Mouse (Mus musculus) midbrain, embryonic 10.5 days (tissue): ENCODE results near the gene Lhfpl3. TPM values are rescaled to one million over a fixed set of nuclear protein-coding genes. Genes with fewer than 3 reads are reported as not detected.
A peak's percentile ranks its signal among the peaks of the same experiment; 100 is the strongest.

Experiments used
- DNase-seq: peaks from one replicate; pipeline ENCODE4 v3.0.0-alpha.2; 2017; ENCODE audit warnings: low spot score
- H3K27ac ChIP-seq: fragments of 300-500 bp; sonication (generic); replicated peaks from 2 replicates; pipeline ENCODE4 v1.5.1; 2016; ENCODE audit warnings: mild to moderate bottlenecking
- H3K27me3 ChIP-seq: fragments of 300-500 bp; sonication (generic); 2 replicates; pipeline ENCODE4 v1.6.1; 2016; ENCODE audit warnings: low read depth, mild to moderate bottlenecking; ENCODE audit not compliant: poor library complexity, severe bottlenecking
- H3K36me3 ChIP-seq: fragments of 300-500 bp; sonication (generic); 2 replicates; pipeline ENCODE4 v1.6.1; 2016; ENCODE audit warnings: mild to moderate bottlenecking, moderate library complexity
- H3K4me1 ChIP-seq: fragments of 300-500 bp; sonication (generic); 2 replicates; pipeline ENCODE4 v1.6.1; 2016
- H3K4me3 ChIP-seq: fragments of 300-500 bp; sonication (generic); 2 replicates; pipeline ENCODE4 v1.5.1; 2016; ENCODE audit warnings: mild to moderate bottlenecking, moderate library complexity
- H3K9me3 ChIP-seq: fragments of 300-500 bp; sonication (generic); replicated peaks from 2 replicates; pipeline ENCODE4 v1.6.1; 2016; ENCODE audit warnings: mild to moderate bottlenecking
- WGBS: fragments of 180-500 bp; shearing (Covaris S2); methylation state at CpG from one replicate; pipeline ENCODE4 v1.1.7; 2016; 5-methylcytosine and 5-hydroxymethylcytosine counted together
- polyA plus RNA-seq: library from polyadenylated mRNA; unstranded; fragments of >200 nt; fragmentation: Nextera tagmentation; extraction: Ambion mirVana; gene quantifications from 2 replicates; pipeline ENCODE4 v1.2.1, GENCODE M21; 2016

Lhfpl3 gene
- polyA plus RNA-seq, 1 experiment from 2014 or later = 0.30 TPM

- DNase-seq = no peak
- Histone ChIP-seq H3K4me3 (no peak overlapping the region), H3K36me3 (no peaks in the 10 kb centered on the region), H3K4me1 (no peaks in the 10 kb centered on the region), H3K9me3 (no peaks in the 10 kb centered on the region), H3K27ac (no peak overlapping the region), H3K27me3 (no peaks in the 10 kb centered on the region)
- WGBS = 91% methylated on average over 3 of the region's 3 CpGs
Measured at GRCm38 (mm10) chr5:23214646-23215045, 468.8 kb downstream of the Lhfpl3 start.

DNA sequence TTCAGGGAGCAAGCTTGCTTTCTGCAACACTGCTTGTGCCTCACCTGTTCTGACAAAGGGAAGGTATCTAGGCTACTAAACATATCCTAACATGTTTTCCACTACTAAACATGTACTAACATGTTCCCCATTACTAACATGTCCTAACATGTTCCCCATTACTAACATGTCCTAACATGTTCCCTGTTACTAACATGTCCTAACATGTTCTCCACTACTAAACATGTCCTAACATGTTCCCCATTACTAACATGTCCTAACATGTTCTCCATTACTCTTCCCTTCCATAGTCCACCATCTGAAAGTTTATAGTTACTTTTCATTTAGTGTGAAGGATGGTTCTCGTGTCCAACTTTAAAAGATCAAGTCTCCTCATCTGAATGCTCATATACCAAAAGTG is 473.8 kb downstream of the Lhfpl3 start:
- 0 out of 2 replicates have a peak, but pooled peaks cover under 1% of the 10 kb centered on the region for H3K4me1 ChIP-seq
- no peak for DNase-seq
- 89% methylated on average over 1 of the region's 1 CpGs for WGBS
- H3K4me3 ChIP-seq = no peak overlapping the region
- no peaks in the 10 kb centered on the region for H3K9me3 ChIP-seq
- no peaks in the 10 kb centered on the region for H3K36me3 ChIP-seq
- no peak overlapping the region for H3K27ac ChIP-seq
- no peaks in the 10 kb centered on the region for H3K27me3 ChIP-seq

GRCm38 (mm10) chr5:23224759-23225536 is 479.1 kb downstream of the Lhfpl3 start:
- Histone ChIP-seq H3K36me3 (no peaks in the 10 kb centered on the region), H3K27ac (peak overlapping the region; percentile 75), H3K9me3 (no peaks in the 10 kb centered on the region), H3K4me1 (peaks cover 6% of the 10 kb centered on the region; the same call in 1 of the 2 replicates), H3K4me3 (peak overlapping the region; percentile 47), H3K27me3 (no peaks in the 10 kb centered on the region)
- peak; percentile 73 for DNase-seq
- WGBS = 24% methylated on average over 14 of the region's 14 CpGs

DNA sequence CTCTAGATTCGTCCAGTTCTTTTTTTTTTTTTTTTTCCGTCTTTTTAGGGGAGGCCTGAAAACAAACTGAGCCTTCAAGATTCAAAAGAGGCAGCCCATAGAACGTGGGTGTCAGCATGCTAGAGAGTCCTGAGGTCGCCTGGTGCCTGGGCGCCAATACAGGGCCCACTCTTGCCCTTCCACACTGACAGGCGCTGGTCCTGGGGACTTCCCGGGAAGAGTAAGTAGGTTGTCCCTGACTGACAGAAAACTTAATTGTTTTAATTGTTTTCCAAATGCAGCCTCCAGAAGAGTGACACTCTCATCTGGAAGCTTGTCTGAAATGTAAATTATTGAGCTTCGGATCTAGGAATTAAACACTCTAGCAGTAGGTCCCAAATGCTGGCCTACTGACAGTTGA is 479.8 kb downstream of the Lhfpl3 start:
- Histone ChIP-seq H3K4me3 (no peak overlapping the region), H3K27ac (no peak overlapping the region), H3K9me3 (no peaks in the 10 kb centered on the region), H3K27me3 (no peaks in the 10 kb centered on the region), H3K36me3 (no peaks in the 10 kb centered on the region), H3K4me1 (peaks cover 6% of the 10 kb centered on the region; the same call in 1 of the 2 replicates)
- 33% methylated on average over 8 of the region's 8 CpGs for WGBS
- DNase-seq = no peak

GRCm38 (mm10) chr5:23226753-23227152 is 480.9 kb downstream of the Lhfpl3 start:
- H3K27me3 ChIP-seq = no peaks in the 10 kb centered on the region
- H3K27ac ChIP-seq = no peak overlapping the region
- H3K9me3 ChIP-seq = peaks cover 4% of the 10 kb centered on the region; the same call in 1 of the 2 replicates
- no peaks in the 10 kb centered on the region for H3K36me3 ChIP-seq
- no peak overlapping the region for H3K4me3 ChIP-seq
- WGBS = 59% methylated on average over 3 of the region's 3 CpGs
- peaks cover 6% of the 10 kb centered on the region; the same call in 1 of the 2 replicates for H3K4me1 ChIP-seq
- DNase-seq = no peak

GRCm38 (mm10) chr5:23246974-23247373 is 501.1 kb downstream of the Lhfpl3 start:
- Histone ChIP-seq H3K9me3 (no peaks in the 10 kb centered on the region), H3K36me3 (no peaks in the 10 kb centered on the region), H3K27me3 (no peaks in the 10 kb centered on the region), H3K4me1 (peaks cover 8% of the 10 kb centered on the region), H3K4me3 (no peak overlapping the region), H3K27ac (no peak overlapping the region)
- WGBS = 51% methylated on average over 4 of the region's 4 CpGs
- peak; percentile 39 for DNase-seq

DNA sequence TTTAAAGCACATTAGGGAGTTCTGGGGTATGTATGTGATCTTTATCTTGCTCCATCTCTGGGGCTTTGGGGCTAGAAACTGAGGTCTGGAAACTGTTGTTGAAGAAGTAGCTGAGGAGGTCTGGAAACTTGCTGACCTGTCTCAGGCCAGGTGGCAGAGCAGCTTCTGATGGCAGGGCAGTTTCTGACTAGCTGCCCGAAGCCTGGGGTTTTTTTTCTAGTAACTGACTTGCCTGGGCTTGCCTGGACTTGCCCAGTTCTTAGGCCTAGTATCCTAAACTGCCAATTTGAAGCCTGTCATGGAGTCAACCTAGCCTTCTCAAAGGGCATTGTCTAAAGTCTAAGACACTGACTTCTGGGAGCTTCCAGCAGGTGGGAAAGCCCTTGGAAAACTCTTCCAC is 501.9 kb downstream of the Lhfpl3 start:
- no peaks in the 10 kb centered on the region for H3K36me3 ChIP-seq
- 80% methylated on average over 1 of the region's 1 CpGs for WGBS
- DNase-seq = no peak
- no peak overlapping the region for H3K27ac ChIP-seq
- H3K9me3 ChIP-seq = no peaks in the 10 kb centered on the region
- H3K4me3 ChIP-seq = no peak overlapping the region
- no peaks in the 10 kb centered on the region for H3K27me3 ChIP-seq
- peaks cover 8% of the 10 kb centered on the region for H3K4me1 ChIP-seq

GRCm38 (mm10) chr5:23248303-23248702 is 502.4 kb downstream of the Lhfpl3 start:
- Histone ChIP-seq H3K4me1 (peaks cover 8% of the 10 kb centered on the region), H3K27me3 (no peaks in the 10 kb centered on the region), H3K9me3 (no peaks in the 10 kb centered on the region), H3K27ac (no peak overlapping the region), H3K36me3 (no peaks in the 10 kb centered on the region), H3K4me3 (no peak overlapping the region)
- DNase-seq = no peak

DNA sequence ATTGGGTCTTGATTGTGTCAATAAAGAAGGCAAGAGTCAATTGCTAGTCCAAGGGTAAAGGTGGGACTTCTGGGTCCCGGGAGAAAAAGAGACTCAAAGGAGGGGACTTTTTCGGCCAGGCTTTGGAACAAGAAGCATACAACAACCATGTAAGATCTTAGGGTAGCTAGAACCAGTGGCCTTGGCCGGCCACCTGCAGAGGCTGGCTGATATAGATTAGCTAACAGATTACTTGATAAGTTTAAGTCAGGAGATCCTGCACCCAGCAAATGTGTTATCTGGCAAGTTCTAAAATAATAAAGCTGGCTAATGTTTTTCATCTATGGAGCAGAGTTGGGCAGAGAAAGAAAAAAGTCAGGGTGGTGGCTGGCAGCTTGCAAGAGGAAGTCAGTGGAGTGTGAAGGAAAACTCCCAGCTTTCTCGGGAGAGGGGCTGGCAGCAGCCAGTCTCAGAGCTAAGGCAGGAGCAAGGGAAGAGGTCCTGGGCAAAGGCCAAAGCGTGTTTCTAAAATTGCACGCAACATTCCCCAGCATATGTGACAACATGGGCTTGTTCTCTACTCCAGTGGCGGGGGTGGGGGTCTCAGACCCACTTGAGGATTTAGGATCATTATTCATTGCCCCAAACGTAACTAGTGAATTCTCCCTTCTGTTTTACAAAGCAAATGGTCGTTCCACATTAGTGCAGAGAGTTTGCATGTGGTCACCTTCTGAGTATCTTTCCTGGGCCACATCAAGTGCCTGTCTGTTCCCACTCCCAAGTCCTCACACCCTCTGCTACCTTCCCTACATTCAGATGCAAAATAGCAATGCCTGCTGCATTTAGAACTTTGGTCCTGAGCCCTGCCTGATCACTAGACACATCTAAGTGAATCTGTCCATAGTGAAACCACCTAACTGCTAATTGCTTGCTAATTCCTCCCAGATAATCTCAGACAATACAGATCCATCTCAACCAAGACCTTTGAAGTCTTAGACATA is 504.3 kb downstream of the Lhfpl3 start:
- Histone ChIP-seq H3K4me1 (peaks cover 8% of the 10 kb centered on the region), H3K27me3 (no peaks in the 10 kb centered on the region), H3K27ac (no peak overlapping the region), H3K36me3 (no peaks in the 10 kb centered on the region), H3K9me3 (no peaks in the 10 kb centered on the region), H3K4me3 (no peak overlapping the region)
- WGBS = 60% methylated on average over 9 of the region's 9 CpGs
- no peak for DNase-seq

DNA sequence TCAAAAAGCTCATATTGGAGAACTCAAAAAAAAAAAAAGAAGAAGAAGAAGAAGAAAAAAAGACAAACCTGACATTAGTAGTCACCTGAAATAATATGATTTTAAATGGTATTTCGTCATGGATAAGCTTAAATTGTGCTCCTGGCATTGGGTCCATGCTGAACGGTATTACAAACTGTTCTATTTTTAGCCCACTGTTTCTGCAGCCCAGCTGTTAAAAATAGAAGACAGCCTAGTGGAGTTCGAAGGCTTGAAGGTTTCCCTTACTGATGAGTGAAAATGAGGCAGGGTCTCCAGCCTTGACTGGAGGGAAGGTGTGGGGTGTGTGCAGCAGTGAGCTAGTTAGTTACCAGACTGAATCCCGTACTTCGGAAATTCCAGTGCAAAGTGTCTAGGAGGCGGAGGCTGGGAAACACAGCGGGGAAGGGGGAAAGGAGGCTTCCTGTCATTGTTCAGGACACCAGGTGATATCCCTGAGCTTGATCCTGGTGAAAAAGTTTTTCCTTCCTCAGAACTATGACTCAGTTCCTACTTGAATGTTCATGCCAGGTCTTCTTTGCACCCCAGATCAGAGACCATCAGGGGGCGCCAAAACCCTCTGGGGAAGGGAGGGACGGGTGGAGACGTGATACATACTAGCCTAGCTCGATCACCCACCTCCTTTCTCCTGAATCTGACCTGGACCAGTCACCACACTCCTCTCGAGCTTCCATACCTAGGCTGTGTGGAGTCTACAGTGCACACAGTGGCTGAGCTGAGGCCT is 505.8 kb downstream of the Lhfpl3 start:
- Histone ChIP-seq H3K4me1 (peaks cover 8% of the 10 kb centered on the region), H3K9me3 (no peaks in the 10 kb centered on the region), H3K36me3 (no peaks in the 10 kb centered on the region), H3K27me3 (no peaks in the 10 kb centered on the region), H3K27ac (no peak overlapping the region), H3K4me3 (no peak overlapping the region)
- WGBS = 50% methylated on average over 12 of the region's 12 CpGs
- DNase-seq = peak; percentile 44

GRCm38 (mm10) chr5:23255816-23256418 is 510.1 kb downstream of the Lhfpl3 start:
- no peak for DNase-seq
- Histone ChIP-seq H3K4me1 (no peaks in the 10 kb centered on the region; the same call in 1 of the 2 replicates), H3K36me3 (no peaks in the 10 kb centered on the region), H3K9me3 (no peaks in the 10 kb centered on the region), H3K4me3 (no peak overlapping the region), H3K27me3 (no peaks in the 10 kb centered on the region), H3K27ac (no peak overlapping the region)
- 80% methylated on average over 3 of the region's 3 CpGs for WGBS

GRCm38 (mm10) chr5:23273309-23273708 is 527.5 kb downstream of the Lhfpl3 start:
- Histone ChIP-seq H3K9me3 (no peaks in the 10 kb centered on the region), H3K36me3 (no peaks in the 10 kb centered on the region), H3K4me1 (no peaks in the 10 kb centered on the region), H3K27ac (no peak overlapping the region), H3K27me3 (no peaks in the 10 kb centered on the region), H3K4me3 (no peak overlapping the region)
- WGBS = 84% methylated on average over 3 of the region's 3 CpGs
- DNase-seq = no peak
